Mouse (Mus musculus): ENCODE results near the gene Raf1. TPM values are rescaled to one million over a fixed set of nuclear protein-coding genes. Genes with fewer than 3 reads are reported as not detected.

Gene Raf1
- total and polyA plus RNA-seq, 3 experiments, result 79.3 to 80.7 TPM; not detected in 1

- H3K9ac ChIP-seq (ENCODE audit: control insufficient read depth, low read depth, low read length, poor library complexity, severe bottlenecking), result no peak overlapping the region
- peaks cover 7 to 11% of the 10 kb centered on the region in 2 experiments for H3K4me1 ChIP-seq (ENCODE audit: control insufficient read depth in 1 of 2, insufficient read depth in 2 of 2, low read length in 2 of 2)
- H3K79me2 ChIP-seq (ENCODE audit: control insufficient read depth, insufficient read depth, low read length, poor library complexity), result peaks cover 75% of the 10 kb centered on the region
- H3K27me3 ChIP-seq (ENCODE audit: control insufficient read depth in 1 of 2, insufficient read depth in 2 of 2, low read length in 2 of 2), result no peaks in the 10 kb centered on the region
- no peak overlapping the region for H3K4me3 ChIP-seq (ENCODE audit: control insufficient read depth in 1 of 2, insufficient read depth in 1 of 2, low read depth in 2 of 2, low read length in 2 of 2)
- TF ChIP-seq USF2 (IDR thresholded peaks at IDR 0.05; ENCODE audit: borderline replicate concordance in 1 of 2, insufficient read depth in 1 of 2, low read depth in 1 of 2, low read length in 2 of 2), result no peak
- TF ChIP-seq E2F4 (IDR thresholded peaks at IDR 0.05; ENCODE audit: borderline replicate concordance, low read depth, low read length), result no peak
- TF ChIP-seq TBP (IDR thresholded peaks at IDR 0.05; ENCODE audit: low read depth, low read length), result no peak
- no peak for TF ChIP-seq BHLHE40 (IDR thresholded peaks at IDR 0.05; ENCODE audit: borderline replicate concordance, low read depth, low read length)
- TF ChIP-seq ZC3H11A (IDR thresholded peaks at IDR 0.05; ENCODE audit: low read depth, low read length), result no peak
- no peak for TF ChIP-seq CHD1 (IDR thresholded peaks at IDR 0.05; ENCODE audit: low read depth, low read length)
- TF ChIP-seq NELFE (IDR thresholded peaks at IDR 0.05; ENCODE audit: low read depth, low read length), result no peak
- TF ChIP-seq CHD2 (IDR thresholded peaks at IDR 0.05; ENCODE audit: low read length), result no peak
- H3K36me3 ChIP-seq (ENCODE audit: control insufficient read depth in 1 of 2, insufficient read depth in 2 of 2, low read length in 2 of 2), result peaks cover 0 to 24% of the 10 kb centered on the region in 2 experiments; a peak in 2 of 4 replicates
- H3K27ac ChIP-seq (ENCODE audit: control insufficient read depth, low read depth, low read length), result no peak overlapping the region
- no peak for DNase-seq (ENCODE audit: low read depth, low spot score)
- no peaks in the 10 kb centered on the region for H3K9me3 ChIP-seq (replicated peaks; ENCODE audit: insufficient read depth, low read length)
Measured at GRCm38 (mm10) chr6:115672700-115673099, 3.7 kb downstream of the Raf1 start.

- H3K9me3 ChIP-seq (replicated peaks; ENCODE audit: insufficient read depth, low read length), result no peaks in the 10 kb centered on the region
- H3K4me1 ChIP-seq (ENCODE audit: control insufficient read depth in 1 of 2, insufficient read depth in 2 of 2, low read length in 2 of 2), result peaks cover 0 to 10% of the 10 kb centered on the region in 2 experiments; a peak in 2 of 4 replicates
- no peak overlapping the region for H3K9ac ChIP-seq (ENCODE audit: control insufficient read depth, low read depth, low read length, poor library complexity, severe bottlenecking)
- H3K27ac ChIP-seq (ENCODE audit: control insufficient read depth, low read depth, low read length), result no peak overlapping the region
- H3K4me3 ChIP-seq (ENCODE audit: control insufficient read depth in 1 of 2, insufficient read depth in 1 of 2, low read depth in 2 of 2, low read length in 2 of 2), result no peak overlapping the region
- no peaks in the 10 kb centered on the region for H3K27me3 ChIP-seq (ENCODE audit: control insufficient read depth in 1 of 2, insufficient read depth in 2 of 2, low read length in 2 of 2)
- H3K79me2 ChIP-seq (ENCODE audit: control insufficient read depth, insufficient read depth, low read length, poor library complexity), result peaks cover 72% of the 10 kb centered on the region
- H3K36me3 ChIP-seq (ENCODE audit: control insufficient read depth in 1 of 2, insufficient read depth in 2 of 2, low read length in 2 of 2), result peaks cover 0 to 12% of the 10 kb centered on the region in 2 experiments; a peak in 1 of 4 replicates
- DNase-seq (ENCODE audit: low read depth, low spot score), result no peak
- no peak for TF ChIP-seq UBTF (IDR thresholded peaks at IDR 0.05; ENCODE audit: borderline replicate concordance, insufficient read depth, low read depth, low read length)
- no peak for TF ChIP-seq ELF1 (IDR thresholded peaks at IDR 0.05; ENCODE audit: low read depth, low read length)
- TF ChIP-seq MEF2A (IDR thresholded peaks at IDR 0.05; ENCODE audit: extremely low read depth, insufficient replicate concordance, low read depth, low read length, poor library complexity, severe bottlenecking), result no peak
- TF ChIP-seq MAZ (IDR thresholded peaks at IDR 0.05; ENCODE audit: low read depth, low read length), result no peak
- no peak for TF ChIP-seq CHD2 (IDR thresholded peaks at IDR 0.05; ENCODE audit: low read length)
Measured at GRCm38 (mm10) chr6:115666641-115667040, 9.8 kb downstream of the Raf1 start.

- H3K4me3 ChIP-seq (ENCODE audit: control insufficient read depth in 1 of 2, insufficient read depth in 1 of 2, low read depth in 2 of 2, low read length in 2 of 2), result no peak overlapping the region
- H3K79me2 ChIP-seq (ENCODE audit: control insufficient read depth, insufficient read depth, low read length, poor library complexity), result peaks cover 62% of the 10 kb centered on the region
- no peaks in the 10 kb centered on the region for H3K9me3 ChIP-seq (replicated peaks; ENCODE audit: insufficient read depth, low read length)
- H3K9ac ChIP-seq (ENCODE audit: control insufficient read depth, low read depth, low read length, poor library complexity, severe bottlenecking), result no peak overlapping the region
- H3K27ac ChIP-seq (ENCODE audit: control insufficient read depth, low read depth, low read length), result no peak overlapping the region
- H3K4me1 ChIP-seq (ENCODE audit: control insufficient read depth in 1 of 2, insufficient read depth in 2 of 2, low read length in 2 of 2), result peaks cover 8 to 17% of the 10 kb centered on the region in 2 experiments
- no peak for DNase-seq (ENCODE audit: low read depth, low spot score)
- no peaks in the 10 kb centered on the region for H3K27me3 ChIP-seq (ENCODE audit: control insufficient read depth in 1 of 2, insufficient read depth in 2 of 2, low read length in 2 of 2)
- no peak for TF ChIP-seq GABPA (IDR thresholded peaks at IDR 0.05; ENCODE audit: low read depth, low read length)
- TF ChIP-seq RCOR1 (IDR thresholded peaks at IDR 0.05; ENCODE audit: low read depth, low read length), result 0 out of 2 replicates have a peak, but pooled peaks have one; percentile 7
- no peak for TF ChIP-seq HCFC1 (IDR thresholded peaks at IDR 0.05; ENCODE audit: low read depth, low read length)
- TF ChIP-seq CHD1 (IDR thresholded peaks at IDR 0.05; ENCODE audit: low read depth, low read length), result no peak
- TF ChIP-seq ZNF384 (IDR thresholded peaks at IDR 0.05; ENCODE audit: low read depth, low read length), result no peak
- TF ChIP-seq CHD2 (IDR thresholded peaks at IDR 0.05; ENCODE audit: low read length), result no peak
- TF ChIP-seq SIN3A (IDR thresholded peaks at IDR 0.05; ENCODE audit: low read length), result no peak
- H3K36me3 ChIP-seq (ENCODE audit: control insufficient read depth in 1 of 2, insufficient read depth in 2 of 2, low read length in 2 of 2), result peaks cover 0 to 28% of the 10 kb centered on the region in 2 experiments; a peak in 2 of 4 replicates
Measured at GRCm38 (mm10) chr6:115664268-115664667, 12.2 kb downstream of the Raf1 start.

Data from MEL (cell line).